Mouse (Mus musculus): ENCODE measurements around the gene Atad3a.
"Not testable (repeated sequence)": the region's sequence is repeated elsewhere in the genome, so short reads cannot be mapped to it uniquely, and the experiment has no call there.

Gene Atad3a

DNA sequence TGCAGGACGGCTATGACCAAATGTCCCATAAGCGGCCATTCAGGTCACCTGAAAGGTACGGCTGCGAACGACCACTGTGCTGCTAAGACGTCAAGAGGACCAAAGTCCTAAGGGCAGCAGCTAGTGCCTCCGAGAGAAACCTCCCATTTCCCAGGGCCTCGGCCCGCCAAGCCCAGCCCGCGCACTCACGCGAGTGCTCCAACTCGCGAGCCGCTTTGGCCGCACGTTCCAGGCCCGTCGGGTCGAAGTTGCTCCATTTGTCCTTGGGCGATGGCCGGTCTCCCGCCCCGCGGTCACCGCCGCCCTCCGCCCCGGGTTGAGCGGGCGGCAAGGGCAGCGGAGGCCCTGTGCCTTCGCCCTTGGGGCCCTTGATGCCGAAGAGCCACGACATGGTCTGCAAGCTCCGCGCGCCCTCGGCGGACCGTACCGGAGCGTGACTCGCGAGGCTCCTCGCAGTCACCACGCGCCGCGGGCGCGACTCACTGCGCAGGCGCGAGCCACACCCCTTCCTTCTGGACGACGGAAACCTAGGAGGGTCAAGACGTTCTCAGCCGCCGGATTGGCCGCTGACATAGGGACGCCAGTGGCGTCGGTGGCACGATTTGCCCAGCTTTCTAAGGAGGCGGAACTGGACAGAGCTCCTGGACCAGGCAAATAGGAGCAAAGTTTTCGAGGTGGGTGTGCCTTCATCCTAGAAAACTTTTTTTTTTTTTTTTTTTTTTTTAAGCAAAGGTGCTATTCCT, at the start of gene Atad3a:
Atad3a (minus strand) TSS at position 481 of the 743 bp plus-strand sequence.
- peak; percentile 96 for DNase-seq

DNA sequence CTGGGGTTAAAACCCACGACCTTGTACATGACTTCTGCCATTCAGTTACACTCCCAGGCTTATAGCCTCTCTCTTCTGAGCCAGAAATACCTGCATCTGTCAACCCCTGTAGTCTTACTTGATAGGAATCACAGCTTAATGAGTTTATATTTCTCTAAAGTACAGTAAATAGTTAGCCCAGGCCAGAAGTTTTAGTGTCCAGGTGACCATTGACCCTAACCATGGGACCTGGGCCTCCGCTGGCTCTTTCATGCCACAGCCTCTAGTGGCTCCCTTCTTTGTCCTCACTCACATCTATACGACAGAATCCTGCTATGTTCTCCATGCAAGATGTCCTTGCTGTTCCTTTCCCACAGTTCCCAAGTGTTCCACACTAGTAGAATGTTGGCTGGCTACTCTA, 46.9 kb upstream of the Atad3a start:
- no peak for DNase-seq

DNA sequence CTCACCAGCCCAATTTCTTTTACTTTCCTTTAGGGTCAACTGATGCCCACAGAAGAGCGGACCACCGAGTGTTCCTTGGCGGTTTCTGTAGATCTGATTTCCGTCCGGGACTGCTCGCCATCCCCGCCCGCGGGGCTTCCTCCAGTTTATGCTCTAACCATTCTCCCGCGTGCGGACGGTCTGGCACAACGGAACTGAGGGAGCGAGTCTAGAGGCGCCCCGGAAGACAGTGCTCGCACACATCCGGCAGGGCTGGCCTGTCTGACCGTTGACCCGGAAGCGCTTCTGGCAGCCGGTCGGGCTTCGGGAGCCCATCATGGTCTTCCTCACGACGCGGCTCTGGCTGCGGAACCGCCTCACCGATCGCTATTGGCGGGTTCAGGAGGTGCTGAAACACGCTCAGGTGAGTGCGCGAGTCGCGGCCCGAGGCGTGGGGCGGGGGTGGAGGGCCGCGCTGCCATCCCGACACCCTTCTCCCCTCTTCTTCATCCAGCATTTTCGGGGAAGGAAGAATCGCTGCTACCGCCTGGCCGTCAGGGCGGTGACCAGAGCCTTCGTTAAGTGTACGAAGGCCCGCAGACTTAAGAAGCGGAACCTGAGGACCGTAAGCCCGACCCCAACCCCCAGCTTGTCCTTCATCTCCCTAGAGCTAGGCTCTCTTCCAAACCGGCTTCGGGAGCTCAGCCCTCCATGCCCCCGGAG, 42.6 kb upstream of the Atad3a start:
- DNase-seq: peak; percentile 91

DNA sequence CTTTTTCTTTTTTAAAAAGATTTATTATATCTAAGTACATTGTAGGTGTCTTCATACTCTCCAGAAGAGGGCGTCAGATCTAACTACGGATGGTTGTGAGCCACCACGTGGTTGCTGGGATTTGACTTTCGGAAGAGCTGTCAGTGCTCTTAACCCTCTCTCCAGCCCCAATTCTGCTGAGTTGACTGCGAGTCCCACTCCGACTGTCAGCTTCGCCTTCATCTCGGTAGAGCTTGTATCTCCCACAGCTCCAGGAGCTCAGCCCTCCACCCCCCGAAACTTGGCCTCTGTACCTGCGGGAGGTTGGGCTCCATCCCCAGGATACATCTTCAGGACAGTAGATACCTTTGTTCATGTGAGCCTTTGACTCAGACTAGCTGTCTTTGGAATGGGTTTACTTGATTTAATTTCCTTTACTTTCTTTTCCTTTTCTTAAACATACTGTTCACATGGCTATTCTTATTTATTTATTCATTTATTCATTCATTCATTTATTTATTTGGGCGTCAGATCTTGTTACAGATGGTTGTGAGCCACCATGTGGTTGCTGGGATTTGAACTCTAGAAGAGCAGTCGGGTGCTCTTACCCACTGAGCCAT, 41.9 kb upstream of the Atad3a start, which contains the start of gene Mrpl20:
Mrpl20 (plus strand) TSS at position 138 of the 599 bp plus-strand sequence.
- no peak for DNase-seq

DNA sequence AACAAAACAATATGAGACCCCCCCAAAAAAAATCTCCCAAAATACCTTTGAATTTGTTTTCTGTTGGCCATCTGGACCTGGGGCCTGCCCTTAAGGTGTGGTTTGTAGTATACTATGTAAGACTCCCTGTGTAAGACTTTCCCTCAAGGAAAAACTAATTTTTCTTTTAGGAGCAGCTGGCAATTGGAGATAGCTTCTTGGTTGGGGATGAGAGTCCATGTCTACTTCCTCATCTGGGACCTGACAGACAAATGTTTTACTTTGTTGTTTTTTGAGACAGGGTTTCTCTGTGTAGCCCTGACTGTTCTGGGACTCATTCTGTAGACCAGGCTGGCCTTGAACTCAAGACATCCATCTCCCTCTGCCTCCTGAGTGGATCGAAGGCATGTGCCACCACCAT, 41.2 kb upstream of the Atad3a start:
- no peak for DNase-seq

DNA sequence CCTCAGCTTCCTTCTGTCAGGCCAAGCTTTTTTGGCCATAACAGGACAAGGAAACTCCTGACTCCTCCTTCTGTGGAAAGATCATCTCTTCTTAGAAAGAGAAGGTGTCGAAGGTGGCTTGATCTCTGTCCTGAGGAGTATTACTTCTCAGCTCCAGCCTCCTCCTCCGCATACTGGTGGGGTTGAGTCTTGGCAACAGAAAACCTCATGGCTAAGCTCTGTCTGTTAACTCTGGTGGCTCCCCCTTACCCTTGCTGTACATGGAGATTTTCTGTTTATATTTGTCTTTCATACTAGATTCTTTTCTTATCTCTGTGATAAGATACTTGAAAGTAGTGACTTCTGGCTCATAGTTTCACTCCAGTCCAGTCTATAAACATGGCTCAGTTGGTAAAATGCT, 32.8 kb upstream of the Atad3a start:
- DNase-seq: no peak

DNA sequence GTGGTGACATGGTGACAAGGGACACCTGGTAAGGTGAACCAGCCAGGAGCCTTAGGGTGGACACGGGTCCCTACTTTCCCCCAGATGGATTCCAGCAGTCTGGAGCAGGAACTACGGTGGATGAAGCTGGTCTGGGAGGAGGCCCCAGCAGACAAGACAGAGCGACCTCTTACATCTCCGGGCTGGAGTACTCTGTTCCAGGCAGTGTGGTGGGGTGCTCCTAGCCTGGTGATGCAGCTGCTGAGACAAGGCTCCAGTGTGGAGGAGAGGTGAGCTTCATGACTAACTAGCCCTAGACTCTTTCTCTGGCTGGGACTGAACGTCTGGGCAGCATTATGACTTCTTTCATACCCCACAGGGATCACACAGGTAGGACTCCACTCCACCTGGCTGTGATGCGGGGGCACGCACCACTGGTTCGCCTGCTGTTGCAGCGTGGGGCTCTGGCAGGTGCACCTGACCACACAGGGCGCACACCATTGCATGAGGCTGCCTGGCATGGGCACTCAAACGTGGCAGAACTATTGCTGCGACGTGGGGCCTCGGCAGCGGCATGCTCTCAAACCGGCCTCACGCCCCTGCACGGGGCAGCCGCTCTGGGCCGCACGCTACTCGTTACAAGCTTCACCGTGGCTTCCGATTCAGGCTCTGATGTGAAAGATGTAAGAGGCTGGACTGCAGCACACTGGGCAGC, 30.5 kb upstream of the Atad3a start:
- DNase-seq: peak; percentile 31

DNA sequence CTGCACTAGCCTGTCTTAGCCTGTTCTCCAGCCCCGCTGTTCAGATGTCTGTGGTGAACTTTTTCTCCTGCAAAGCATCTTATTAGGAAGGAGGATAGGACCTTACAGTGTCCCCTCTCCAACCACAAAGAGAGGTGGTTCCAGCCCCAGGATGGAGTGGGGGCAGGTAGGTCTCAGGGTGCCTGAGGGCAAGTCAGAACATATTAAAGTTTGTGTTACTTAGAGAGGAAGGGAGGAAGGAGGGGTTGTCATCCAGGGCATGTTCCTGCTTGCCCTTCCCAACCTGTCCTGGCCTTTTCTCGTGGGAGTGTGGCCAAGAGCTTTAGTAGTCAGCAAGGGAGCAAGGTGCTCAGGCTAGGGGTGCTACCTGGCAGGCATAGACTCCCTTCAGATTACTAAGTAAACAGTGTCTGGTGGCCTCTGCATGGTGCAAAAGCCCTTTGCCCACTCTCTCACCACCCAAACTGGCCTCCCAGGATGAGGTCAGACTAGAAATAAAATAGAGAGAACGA, 29.8 kb upstream of the Atad3a start:
- DNase-seq: peak; percentile 70

DNA sequence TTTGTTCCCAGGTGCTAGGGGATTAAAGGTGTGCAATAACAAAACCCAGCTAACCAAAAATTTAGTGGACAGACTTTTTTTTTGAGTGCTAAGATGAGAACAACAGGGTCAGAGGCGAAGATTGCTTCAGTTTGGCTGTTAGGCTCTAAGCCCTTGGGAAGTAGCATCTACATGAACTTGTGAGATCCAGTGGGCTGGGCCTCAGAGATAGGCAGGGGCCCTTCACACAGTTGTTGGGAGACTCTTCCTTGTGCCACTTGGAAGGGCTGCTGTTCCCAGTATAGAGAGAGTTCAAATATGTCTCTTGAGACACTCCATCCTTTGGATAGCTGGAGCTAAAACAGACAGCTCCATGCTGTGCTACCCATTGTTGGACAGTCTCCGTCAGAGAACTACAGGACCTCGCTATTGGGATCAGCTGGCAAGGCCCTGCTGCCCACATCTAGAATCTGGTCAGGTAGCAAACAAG, 29.2 kb upstream of the Atad3a start, which contains the start of gene Ankrd65:
Ankrd65 (plus strand) TSS at position 419 of the 469 bp plus-strand sequence.
- no peak for DNase-seq

DNA sequence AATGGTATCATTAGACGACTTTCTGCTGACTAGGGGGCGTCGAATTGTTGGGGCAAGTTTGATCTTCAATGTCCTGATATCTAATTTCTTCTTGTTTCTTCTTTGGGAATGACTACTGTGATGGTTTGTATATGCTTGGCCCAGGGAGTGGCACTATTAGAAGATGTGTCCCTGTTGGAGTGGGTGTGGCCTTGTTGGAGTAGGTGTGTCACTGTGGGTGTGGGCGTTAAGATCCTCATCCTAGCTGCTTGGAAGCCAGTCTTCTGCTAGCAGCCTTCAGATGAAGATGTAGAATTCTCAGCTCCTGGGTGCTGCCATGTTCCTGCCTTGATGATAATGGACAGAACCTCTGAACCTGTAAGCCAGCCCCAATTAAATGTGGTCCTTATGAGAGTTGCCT, 27.9 kb upstream of the Atad3a start:
- DNase-seq: not testable (repeated sequence)

DNA sequence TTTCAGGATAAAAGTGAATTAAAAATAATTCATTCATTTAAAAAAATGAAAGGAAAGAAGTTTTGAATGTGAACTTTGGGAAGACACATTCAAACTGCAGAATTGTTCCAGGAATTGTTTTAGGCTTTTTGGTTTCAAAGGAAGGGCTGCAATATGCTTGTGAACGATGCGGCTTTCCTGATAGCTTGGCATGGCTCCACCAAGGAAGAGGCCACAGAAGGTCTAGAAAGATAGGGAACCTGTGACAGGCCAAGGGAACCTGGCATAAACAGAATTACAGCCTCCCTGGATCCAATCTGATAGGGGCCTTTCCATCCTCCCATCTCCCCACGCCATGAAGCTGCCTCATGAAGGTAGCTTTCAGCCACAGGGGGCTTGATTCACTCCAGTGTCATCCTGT, 27.4 kb upstream of the Atad3a start:
- DNase-seq: no peak

DNA sequence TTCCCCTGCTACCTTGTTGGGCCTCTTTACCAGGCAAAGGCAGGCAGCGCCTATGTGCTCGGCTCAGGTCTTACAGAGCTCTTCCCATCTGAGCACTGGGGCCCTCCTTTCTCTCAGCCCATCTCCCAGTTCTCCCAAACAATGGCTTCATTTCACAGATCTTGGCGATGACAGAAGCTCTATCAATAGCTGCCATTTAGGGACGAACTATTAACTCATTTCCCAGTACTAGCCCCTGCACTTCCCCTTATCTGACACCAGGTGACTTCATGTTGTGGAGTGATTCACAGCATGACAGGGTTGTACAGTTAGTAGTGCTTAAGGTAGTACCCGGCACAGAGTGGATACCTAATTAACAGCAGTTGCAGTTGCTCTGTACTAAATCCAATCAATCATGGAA, 24.9 kb upstream of the Atad3a start, which contains the start of gene Tmem88b:
Tmem88b (minus strand) TSS at position 56 of the 400 bp plus-strand sequence.
- no peak for DNase-seq

DNA sequence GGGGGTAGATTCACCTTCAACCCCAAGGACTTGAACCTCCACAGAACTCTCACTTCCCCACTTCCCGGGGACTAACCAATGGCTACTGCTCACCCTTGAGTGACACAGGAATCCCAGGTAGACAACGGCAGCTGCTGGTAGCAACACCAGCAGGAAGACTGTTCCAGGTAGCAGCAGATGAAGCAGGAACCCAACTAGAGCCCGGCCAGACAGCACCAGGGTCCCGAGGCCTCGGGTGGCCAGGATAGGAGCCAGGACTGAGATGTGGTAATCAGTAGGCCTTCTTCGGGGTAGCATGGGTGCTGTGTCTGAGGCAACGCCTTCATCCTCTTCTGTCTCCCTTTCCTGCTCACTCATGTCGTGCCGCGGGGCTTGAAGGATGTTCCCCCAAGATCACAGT, 24.4 kb upstream of the Atad3a start:
- DNase-seq: no peak

DNA sequence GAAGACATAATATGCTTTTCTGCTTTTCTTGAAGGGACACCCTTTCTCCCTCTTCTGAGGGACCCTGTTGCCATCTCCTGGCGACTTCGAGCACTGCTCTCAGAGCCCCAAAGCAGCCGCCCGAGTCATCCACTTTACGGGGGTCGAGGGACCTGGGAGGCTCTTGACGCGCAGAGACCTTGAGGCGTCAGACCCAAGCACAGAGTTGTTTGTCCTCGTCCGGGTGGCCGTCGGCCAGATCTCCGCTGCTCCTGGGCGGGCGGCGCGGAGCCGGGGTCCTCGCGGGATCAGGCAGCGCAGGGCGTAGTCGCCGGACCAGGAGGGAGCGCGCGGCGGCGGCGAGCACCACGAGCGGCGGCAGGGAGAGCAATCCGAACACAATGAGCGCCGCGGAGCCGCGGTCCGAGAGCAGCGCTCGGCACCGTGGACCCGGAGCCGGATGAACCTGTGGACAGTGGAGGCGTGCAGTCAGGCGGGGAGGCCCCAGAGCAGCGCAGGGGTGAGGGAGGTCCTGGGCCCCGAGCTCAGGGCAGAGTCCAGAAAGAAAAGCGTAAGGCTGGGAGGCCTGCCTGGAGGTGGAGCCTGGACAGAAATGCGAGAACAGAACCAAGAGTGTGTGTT, 23.3 kb upstream of the Atad3a start:
- DNase-seq: peak; percentile 90

DNA sequence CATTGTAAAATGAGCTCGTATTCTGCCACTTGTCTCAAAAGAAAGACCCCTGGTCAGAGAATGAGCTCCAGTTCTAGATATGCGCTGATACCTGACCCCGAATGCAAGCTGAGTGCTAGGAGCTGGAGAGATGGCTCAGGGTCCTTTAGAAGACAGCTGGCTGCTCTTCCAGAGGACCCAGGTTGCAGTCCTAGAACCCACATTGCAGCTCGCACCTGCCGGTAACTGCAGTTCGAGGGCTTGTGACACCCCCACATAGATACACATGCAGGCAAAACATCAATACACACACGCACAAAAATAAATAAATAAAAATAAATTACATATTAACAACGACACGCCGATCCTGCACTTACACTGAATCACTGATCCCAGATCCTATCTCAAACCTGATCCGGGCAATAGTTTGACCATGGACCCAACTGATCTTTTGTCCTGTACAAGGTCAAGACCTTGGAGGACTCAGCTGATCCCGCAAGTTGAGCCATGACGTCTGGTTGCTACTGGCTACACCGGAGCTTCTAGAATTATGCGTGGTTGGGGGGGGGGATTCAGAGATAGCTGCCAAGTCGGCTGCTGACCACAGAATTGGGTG, 22.7 kb upstream of the Atad3a start:
- DNase-seq: peak; percentile 67

DNA sequence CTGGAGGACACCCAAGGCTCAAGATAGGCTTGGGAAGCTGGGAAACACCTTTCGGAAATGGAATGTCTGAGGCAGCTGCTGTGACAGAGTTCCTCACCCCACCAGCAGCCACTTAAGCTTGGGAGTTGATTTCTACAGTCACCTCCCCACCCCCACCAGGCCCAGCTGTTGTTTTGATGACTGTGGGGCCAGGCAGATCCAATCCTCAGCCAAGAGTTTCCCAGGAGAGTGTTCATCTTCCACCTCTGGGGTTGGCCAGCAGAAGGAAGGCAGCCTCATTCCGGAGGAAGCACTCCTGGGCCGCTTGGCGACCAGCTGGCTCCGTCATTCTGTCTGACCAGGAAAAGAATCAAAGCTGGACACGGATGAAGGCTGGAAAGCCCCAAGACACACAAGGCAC, 20.0 kb upstream of the Atad3a start:
- peak; percentile 74 for DNase-seq

DNA sequence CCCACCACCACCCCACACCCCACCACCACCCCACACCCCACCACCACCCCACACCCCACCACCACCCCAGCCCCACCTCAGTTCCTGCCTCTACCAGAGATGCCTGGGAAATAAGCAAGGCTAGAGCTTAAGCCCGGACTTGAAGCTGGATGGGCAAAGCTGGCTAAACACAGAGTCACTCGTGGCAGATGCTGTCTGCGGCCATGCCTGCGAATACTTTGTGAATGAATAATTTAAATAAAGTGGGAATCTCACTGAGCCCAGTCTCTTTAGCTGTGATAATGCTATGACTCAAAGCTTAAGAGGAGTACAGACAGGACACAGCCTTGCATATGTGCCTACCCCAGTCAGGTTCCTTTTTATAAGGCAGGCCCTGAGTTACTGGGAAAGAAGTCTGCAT, 18.6 kb upstream of the Atad3a start:
- DNase-seq: no peak

DNA sequence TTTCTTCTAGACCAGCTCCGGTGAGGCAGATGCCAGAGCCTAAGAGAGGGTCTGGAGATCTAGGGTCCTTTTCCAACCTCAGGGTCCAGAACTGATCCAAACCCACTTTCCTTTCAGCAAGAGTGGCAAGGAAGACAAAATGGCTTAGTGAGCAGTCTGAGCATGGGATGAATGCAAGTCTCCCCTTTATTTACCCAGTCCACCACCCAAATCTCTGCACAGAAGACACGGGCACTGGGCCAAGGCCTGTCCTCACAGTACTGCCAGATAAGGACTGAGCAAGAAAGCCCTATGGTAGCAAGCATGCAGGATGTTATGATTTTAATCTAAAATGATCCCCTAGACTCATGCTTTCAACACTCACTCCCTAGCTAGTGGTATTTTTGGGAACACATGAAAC, 16.9 kb upstream of the Atad3a start:
- DNase-seq: no peak

DNA sequence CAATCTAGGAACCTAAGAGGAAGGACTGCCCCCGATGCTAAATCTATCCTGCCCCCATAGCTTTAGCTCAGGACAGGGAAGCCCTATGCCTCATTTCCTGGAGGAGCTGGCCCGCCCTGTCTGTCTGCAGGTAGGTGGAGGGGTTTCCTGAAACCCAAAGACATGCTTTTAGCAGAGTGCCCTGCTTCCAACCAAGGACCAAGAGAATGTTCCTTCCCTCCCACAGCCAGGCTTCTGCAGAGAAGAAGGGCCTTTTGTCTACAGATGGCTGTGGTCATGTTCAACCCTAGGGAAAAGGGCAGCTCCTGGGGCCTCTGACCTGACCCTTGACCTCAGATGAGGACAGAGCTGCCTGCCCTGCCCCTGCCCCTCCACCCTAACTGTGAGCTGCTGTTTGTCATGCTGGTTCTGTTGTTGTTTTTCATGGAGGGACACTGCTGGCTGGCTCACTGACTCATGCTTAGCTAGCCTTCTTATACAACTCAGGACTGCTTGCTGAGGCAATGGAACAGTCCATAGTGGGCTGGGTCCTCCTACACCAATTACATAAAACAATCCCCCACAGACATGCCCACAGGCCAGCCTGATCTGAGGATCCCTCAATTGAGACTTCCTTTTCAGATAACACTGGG, 15.9 kb upstream of the Atad3a start:
- no peak for DNase-seq

DNA sequence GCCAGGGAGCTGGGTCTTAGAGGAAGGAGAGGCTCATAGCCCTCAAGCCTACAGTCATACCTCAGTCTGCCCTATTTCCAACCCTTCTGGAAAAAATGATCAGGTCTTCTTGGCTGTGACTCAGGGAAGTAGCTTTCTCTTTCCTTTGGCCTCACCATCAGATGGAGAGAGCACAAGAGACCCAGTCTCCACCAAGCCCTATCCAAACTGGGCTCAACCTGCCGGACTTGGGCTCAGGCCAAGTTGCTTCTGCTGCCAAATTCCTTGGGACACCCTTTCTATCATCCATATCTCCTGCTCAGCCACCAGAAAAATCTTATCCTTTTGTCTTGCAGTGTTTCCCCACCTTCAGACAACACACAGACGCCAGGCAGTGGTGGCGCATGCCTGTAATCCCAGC, 15.0 kb upstream of the Atad3a start:
- peak; percentile 36 for DNase-seq

DNA sequence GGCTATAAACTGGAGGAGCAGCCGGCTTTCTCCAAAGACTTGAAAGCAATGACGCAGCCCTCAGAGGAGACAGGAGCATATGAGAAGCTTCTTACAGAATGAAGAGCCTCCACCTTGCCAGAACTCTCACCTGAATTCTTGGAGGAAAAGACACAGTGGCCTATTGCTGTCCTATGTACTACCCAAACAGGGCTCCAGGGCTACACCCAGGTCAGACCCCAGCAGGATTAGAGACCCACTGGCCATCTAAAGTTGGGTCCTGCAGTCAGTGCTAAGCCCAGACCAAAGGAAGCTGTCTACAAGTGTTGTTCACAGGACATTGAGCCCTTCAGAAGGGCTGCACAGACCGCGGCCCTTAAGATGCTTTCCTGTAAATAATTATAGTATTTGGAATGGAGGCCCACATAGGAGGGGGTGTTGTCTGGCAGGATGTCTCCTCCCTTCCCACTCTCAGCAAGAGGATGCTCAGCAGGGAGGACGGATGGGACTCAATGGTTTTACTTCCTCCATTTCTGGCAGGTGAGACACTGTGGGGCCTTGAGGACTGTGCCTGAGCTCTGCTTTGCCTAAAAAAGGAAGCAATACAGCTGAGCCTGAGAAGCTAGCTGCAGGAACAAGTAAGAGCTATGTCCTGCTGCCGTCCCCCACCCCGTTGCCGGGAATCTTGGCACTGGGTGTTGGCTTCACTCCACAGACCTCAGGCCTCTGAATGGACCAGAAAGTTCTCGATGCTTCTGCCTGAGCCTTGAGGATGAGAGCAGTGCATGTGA, 14.3 kb upstream of the Atad3a start:
- peak; percentile 72 for DNase-seq
